Mouse (Mus musculus) adrenal gland, postnatal 36 days (tissue): ENCODE measurements at regions not wholly inside any gene's neighbourhood (a gene's known extent, or its start where the extent isn't known, plus 50 kb on each side); places are given as distances from the start of the nearest gene placed in this dataset.

ENCODE experiments used
- DNase-seq, 2 experiments: peaks; one replicate each; pipeline ENCODE4 v3.0.0; 2021; ENCODE audit warnings: mixed read lengths in 1 of 2

DNA sequence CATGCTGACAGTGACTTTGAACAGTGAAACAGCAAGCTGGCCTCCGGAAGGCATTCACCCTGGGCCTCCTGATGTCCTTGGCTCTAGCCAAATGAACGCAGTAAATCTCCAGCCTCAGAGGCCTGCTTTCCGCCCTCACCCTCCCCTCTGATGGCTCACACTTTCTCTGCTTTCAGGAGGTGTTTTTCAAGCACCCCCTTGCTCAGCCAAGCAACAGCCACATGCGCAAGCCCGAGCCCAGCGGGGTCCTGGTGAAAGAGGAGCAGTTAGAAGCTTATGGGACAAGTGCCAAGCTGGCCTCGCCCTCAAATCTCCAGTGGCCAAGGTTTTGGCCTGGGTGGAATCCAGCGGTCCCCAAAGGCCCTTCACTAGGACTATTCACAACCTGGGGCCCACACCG lies 109.6 kb upstream of the Zbtb40 start:
- DNase-seq = peak; percentile 66 to 75

DNA sequence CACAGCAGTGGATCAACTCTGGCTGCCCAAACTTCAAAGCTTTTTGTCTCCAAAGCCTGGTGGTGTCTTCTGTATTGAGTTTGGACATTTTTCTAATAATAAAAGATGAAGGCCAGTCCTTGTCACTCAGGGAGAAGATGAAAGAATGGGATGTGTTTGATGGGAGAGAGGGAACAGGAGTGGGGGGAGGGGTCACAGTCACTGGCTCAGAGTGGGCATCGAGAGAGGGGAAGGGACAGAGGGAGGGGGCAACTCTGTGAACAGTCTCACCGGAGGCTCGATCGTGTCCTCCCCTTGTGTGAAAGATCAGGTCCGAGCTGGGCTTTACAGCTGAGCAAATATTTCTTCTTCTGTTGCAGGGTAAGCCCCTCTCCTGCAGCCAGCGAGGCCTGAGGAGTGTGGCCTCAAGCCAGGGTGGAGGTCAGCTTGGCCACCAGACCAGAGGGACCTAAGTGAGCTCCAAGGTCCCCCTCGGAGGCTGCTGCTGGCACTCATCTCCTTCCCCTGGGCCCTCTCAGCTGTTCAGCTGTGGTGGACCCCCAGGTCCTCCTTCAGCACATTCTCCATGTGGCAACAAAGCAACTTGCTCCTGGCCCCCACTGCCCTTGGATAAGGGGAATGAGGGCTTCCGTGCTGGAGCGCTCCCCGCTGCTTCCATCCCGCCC lies 108.0 kb upstream of the Zbtb40 start:
- peak; percentile 51 to 60 for DNase-seq

- DNase-seq = no peak
Measured at GRCm38 (mm10) chr4:137148756-137149155, 100.2 kb upstream of the Zbtb40 start.

GRCm38 (mm10) chr4:137147795-137148194 lies 99.2 kb upstream of the Zbtb40 start:
- DNase-seq = no peak

- DNase-seq = peak in 1 of 2 experiments; percentile 22
Measured at GRCm38 (mm10) chr4:137146326-137146725, 97.7 kb upstream of the Zbtb40 start.

DNA sequence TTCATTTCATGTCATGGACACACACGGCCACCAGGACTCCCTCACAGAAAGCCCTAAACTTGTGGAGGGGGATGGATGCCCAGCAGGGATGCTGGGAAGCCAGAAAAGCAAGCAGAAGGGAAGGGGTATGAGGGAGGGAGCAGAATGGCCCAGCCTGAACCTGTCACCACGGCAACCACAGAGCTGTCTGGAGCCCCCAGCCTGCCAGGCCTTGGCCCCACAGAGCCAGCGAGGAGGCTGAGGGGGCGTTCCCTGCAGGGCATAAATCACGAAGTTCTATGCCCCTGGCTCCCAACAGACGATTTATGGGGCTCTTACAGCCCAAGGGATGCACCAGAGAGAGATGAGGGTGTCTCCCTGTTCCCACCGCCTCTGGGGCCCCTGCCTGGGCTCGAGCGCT lies 93.7 kb upstream of the Zbtb40 start:
- peak; percentile 64 to 68 for DNase-seq

- DNase-seq = peak; percentile 87 to 89
Measured at GRCm38 (mm10) chr4:137139051-137139705, 90.6 kb upstream of the Zbtb40 start.

DNA sequence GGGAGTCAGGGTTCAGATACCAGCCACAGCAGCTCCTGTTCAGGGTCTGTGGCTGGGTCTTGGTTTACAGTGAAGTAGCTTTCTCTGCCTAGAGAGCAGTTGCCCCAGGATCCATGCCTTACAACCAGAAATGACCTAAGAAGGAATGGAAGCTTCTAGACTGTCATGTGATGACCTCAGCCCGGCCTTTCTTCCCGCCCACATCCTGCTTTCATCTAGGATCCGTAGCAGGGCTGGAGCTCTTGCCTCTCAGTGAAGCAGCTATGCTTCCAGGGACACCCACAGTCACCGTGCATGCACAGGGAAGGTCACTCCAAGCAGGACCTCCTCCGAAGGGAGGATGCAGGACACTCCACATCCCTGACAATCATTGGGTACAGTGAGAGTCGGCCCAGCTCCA lies 89.5 kb upstream of the Zbtb40 start:
- DNase-seq = no peak

DNA sequence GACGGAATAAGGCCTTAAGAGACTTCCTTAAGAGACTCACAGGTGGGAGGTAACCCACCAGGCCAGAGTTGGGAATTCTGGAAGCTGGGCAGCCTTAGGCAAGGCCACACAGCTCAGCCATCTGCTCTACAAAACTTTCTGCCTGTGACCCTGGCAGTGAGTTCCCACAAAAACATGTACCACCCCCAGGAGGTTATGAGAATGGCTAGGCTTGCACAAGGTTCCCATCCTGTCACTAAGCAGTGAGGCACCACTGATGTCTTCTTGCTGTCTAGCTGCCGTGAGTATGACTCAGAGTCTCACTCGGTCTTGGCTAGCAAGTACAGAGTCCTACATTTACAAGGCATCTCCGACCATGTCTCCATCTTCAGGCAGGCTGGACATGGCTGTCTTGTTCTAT lies 87.7 kb upstream of the Zbtb40 start:
- DNase-seq = no peak

GRCm38 (mm10) chr4:137135792-137136191 lies 87.2 kb upstream of the Zbtb40 start:
- DNase-seq = peak; percentile 89 to 90

DNA sequence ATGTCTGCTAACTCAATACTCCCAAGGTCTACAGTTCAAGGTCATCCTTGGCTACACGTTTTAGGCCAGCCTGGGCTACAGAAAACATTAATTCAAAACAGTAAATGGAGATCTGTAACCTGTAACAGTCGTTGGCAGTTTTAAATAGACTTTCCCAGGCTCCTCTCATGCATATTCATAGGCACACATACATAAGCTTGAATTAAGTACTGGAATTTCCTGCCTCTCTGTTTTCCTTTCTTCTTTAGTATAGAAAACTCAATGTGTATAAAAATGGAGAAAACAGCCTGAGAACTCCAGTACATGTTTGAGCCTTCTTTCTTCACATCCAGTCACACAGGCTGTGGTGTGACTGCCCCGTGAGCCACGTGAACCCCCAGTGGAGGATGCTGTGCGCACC lies 86.0 kb upstream of the Zbtb40 start:
- no peak for DNase-seq

- DNase-seq = no peak
Measured at GRCm38 (mm10) chr4:137133789-137134188, 85.2 kb upstream of the Zbtb40 start.

GRCm38 (mm10) chr4:137130619-137131212 lies 82.1 kb upstream of the Zbtb40 start:
- peak; percentile 51 to 58 for DNase-seq

- DNase-seq = no peak
Measured at GRCm38 (mm10) chr4:137128152-137128551, 79.6 kb upstream of the Zbtb40 start.

DNA sequence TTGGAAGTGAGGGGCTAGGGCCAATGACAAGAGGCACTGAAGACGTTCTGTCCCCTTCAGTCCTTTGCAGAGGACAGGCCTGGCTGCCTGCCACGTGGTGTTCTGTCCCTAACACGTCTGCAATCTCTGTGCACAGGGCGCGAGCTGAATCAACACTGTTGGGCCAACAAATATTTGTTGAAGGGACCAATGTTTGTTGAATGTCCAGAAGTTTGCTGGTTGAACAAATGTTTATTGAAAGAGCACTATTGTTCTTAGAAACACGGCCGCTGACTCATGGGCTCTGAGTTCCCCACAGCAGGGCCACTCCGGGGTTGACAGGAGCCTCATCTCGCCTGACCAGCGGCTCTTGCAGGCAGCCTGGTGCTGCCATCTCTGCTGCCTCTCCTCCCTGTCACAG lies 73.1 kb upstream of the Zbtb40 start:
- DNase-seq = peak; percentile 52 to 68

DNA sequence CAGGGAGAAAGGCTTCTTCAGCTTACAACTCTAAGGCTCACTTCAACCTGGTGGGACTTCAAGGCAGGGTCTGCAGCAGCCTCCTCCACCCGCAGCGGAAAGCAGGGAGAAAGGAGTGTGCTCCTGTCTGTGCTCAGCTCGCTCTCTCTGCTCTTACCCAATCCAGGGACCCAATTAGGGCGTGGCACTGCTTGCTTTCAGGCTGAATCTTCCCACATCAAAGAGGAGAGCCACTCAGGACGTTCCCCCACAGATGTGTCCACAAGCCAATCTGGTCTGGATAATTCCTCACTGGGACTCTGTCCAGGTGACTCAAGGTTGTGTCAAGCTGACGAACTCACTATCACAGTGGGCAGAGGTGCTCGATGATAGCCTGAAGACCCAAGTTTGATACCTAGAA lies 72.0 kb upstream of the Zbtb40 start:
- DNase-seq = peak in 1 of 2 experiments; percentile 32

DNA sequence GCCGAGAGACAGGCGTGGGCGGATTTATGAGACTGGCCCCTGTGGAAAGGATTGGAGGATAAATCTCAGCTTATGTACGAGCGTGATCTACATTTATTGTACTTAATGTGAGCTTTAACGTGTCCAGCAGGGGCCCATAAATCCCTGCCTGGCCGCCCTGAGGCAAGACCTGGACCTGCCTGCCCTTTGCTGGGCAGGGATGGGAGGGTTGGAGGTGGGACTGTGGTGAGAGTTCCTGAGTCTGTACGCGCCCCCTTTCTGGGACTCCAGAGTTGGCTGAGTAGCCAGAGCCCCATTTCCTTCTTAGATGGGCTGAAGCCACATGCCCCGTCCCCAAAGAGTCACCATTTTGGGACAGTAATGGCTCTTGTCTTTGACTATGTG lies 69.7 kb upstream of the Zbtb40 start:
- DNase-seq = peak in 1 of 2 experiments; percentile 37

- DNase-seq = peak; percentile 86 to 90
Measured at GRCm38 (mm10) chr4:137117471-137118331, 69.1 kb upstream of the Zbtb40 start.

GRCm38 (mm10) chr4:137115062-137115461 lies 66.5 kb upstream of the Zbtb40 start:
- no peak for DNase-seq

GRCm38 (mm10) chr4:137110276-137110675 lies 61.7 kb upstream of the Zbtb40 start:
- no peak for DNase-seq

- DNase-seq = no peak
Measured at GRCm38 (mm10) chr4:137104447-137105044, 55.9 kb upstream of the Zbtb40 start.

DNA sequence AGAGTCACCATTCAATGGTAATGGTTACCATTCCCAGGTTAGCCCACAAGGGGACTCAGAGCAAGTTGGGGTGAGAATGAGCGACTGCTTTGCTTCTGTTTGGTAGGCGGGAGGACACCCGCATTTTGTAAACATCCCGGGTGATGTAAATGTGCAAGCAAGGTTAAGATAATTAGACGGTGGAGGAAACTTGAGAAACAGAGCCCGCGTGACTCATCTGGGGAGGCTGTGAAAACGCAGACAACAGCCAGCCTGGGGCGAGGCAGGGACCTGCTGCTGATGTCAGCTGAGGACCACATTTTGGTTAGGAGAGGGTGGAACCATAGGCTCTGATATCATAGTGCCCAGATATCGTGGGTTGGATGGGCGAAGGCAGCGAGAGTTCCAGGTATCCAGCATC lies 52.6 kb upstream of the Zbtb40 start:
- peak in 1 of 2 experiments; percentile 46 for DNase-seq
